Mouse (Mus musculus): ENCODE measurements at regions not wholly inside any gene's neighbourhood (a gene's known extent, or its start where the extent isn't known, plus 50 kb on each side); places are given as distances from the start of the nearest gene placed in this dataset.
"Not testable (repeated sequence)": the region's sequence is repeated elsewhere in the genome, so short reads cannot be mapped to it uniquely, and the experiment has no call there.

DNA sequence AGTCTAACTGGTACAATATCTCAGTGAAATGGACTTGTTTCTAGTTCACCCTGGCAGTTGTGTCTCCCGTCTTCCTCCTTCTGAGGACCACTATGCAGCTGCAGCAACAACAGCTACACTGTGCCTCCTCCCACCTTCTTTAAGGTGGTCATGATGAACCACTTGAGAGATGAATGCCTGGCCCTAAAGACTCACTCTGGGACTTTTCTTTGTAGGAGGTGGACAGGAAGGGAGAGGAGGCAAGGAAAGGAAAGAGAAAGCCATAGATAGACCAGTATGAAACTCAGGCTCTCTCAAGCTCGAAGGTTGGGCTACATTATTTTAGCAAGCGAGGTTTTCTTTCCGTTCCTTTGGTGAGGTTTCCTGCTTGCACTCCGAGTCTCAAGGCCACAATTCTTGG lies 285.4 kb downstream of the Adgb start:
- 79% methylated on average over 5 of the region's 5 CpGs for WGBS
- Histone ChIP-seq H3K27ac (no peak overlapping the region), H3K9ac (ENCODE audit: low read depth, low read length) (no peak overlapping the region), H3K4me3 (replicated peaks; ENCODE audit: low read depth, low read length) (no peak overlapping the region), H3K27me3 (ENCODE audit: insufficient read depth, low read length) (no peaks in the 10 kb centered on the region), H3K4me1 (replicated peaks; ENCODE audit: insufficient read depth, low read length) (no peaks in the 10 kb centered on the region), H3K9me3 (replicated peaks; ENCODE audit: low read length) (no peaks in the 10 kb centered on the region), H3K4me2 (ENCODE audit: low read length) (no peak overlapping the region), H3K36me3 (ENCODE audit: insufficient read depth, low read length) (no peaks in the 10 kb centered on the region)
- no peak for DNase-seq (ENCODE audit: low spot score)
- TF ChIP-seq CTCF (IDR thresholded peaks at IDR 0.05; ENCODE audit: low read depth): no peak
- ATAC-seq (replicated peaks; ENCODE audit: low FRiP score, low read depth): no peak

DNA sequence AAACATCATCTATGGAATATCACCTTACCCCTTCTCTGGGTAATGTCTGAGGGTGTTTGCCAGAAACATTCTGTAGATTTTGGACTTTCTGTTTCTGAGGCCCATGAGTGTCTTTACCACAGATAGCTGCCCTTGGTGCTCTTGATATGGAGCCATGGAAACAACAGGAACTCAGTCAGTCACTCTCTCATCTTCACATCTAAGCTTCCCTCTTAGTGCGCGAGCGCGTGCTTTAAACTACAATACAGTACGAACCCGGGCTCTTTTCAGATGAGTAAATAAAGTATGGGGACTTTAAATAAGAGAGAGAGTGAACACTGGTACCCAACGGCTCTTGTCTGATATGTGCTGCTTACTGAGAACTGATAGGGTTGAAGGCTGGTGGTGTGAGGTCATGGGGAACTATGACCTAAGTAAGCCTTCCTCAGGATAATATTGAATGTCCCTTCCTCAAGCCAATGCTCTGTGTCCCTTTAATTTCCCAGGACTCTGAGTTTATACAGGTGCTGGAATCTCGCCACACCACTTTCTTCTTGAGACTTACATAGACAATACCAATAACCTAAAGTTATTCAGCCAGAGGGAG lies 284.5 kb upstream of the Stxbp5 start:
- H3K4me2 ChIP-seq (ENCODE audit: low read length): no peak overlapping the region
- no peak for TF ChIP-seq CTCF (IDR thresholded peaks at IDR 0.05; ENCODE audit: low read depth)
- ATAC-seq (replicated peaks; ENCODE audit: low FRiP score, low read depth) (no peak), DNase-seq (ENCODE audit: low spot score) (no peak)
- no peaks in the 10 kb centered on the region for H3K27me3 ChIP-seq (ENCODE audit: insufficient read depth, low read length)
- no peaks in the 10 kb centered on the region for H3K4me1 ChIP-seq (replicated peaks; ENCODE audit: insufficient read depth, low read length)
- 83% methylated on average over 8 of the region's 8 CpGs for WGBS
- 0 out of 2 replicates have a peak overlapping the region, but pooled peaks have one; percentile 6 for H3K27ac ChIP-seq
- H3K9me3 ChIP-seq (replicated peaks; ENCODE audit: low read length): no peaks in the 10 kb centered on the region
- no peak overlapping the region for H3K9ac ChIP-seq (ENCODE audit: low read depth, low read length)
- no peak overlapping the region for H3K4me3 ChIP-seq (replicated peaks; ENCODE audit: low read depth, low read length)
- no peaks in the 10 kb centered on the region for H3K36me3 ChIP-seq (ENCODE audit: insufficient read depth, low read length)

DNA sequence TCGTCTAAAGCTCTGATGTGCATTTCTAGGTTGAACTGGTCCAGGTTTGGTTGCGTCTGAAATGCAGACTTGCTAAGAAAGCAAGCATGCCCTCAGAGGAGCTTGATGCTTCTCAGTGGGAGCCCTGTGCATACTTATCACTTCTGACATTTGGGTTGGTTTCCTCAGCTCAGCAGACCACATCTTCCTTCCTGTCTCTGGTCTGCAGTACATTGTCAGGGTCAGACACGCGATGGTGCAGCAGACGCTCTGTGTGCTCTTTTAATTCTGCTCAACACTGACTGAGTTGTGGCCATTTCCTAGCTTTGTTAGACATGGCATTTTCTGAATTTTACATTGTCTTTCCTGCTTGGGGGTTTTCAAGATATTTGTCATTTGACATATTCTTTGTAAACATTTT lies 283.5 kb upstream of the Stxbp5 start:
- no peak overlapping the region for H3K4me3 ChIP-seq (replicated peaks; ENCODE audit: low read depth, low read length)
- H3K9ac ChIP-seq (ENCODE audit: low read depth, low read length): no peak overlapping the region
- no peak for TF ChIP-seq CTCF (IDR thresholded peaks at IDR 0.05; ENCODE audit: low read depth)
- no peaks in the 10 kb centered on the region for H3K4me1 ChIP-seq (replicated peaks; ENCODE audit: insufficient read depth, low read length)
- no peak overlapping the region for H3K27ac ChIP-seq
- DNase-seq (ENCODE audit: low spot score) (peak; percentile 38), ATAC-seq (replicated peaks; ENCODE audit: low FRiP score, low read depth) (no peak)
- H3K4me2 ChIP-seq (ENCODE audit: low read length): peak overlapping the region; percentile 8; the same call in 1 of the 2 replicates
- no peaks in the 10 kb centered on the region for H3K9me3 ChIP-seq (replicated peaks; ENCODE audit: low read length)
- no peaks in the 10 kb centered on the region for H3K27me3 ChIP-seq (ENCODE audit: insufficient read depth, low read length)
- H3K36me3 ChIP-seq (ENCODE audit: insufficient read depth, low read length): no peaks in the 10 kb centered on the region
- 54% methylated on average over 5 of the region's 5 CpGs for WGBS

DNA sequence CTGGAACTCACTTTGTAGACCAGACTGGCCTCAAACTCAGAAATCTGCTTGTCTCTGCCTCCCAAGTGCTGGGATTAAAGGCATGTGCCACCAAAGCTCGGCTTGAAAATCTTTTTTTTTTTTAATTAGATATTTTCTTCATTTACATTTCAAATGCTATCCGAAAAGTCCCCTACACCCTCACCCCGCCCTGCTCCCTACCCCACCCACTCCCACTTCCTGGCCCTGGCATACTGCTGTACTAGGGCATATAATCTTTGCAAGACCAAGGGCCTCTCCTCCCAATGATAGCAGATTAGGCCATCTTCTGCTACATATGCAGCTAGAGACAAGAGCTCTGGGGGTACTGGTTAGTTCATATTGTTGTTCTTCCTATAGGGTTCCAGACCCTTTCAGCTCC lies 276.2 kb upstream of the Stxbp5 start:
- not testable (repeated sequence) for H3K27ac ChIP-seq; ATAC-seq (replicated peaks; ENCODE audit: low FRiP score, low read depth); H3K4me3 ChIP-seq (replicated peaks; ENCODE audit: low read depth, low read length); H3K9ac ChIP-seq (ENCODE audit: low read depth, low read length); H3K4me1 ChIP-seq (replicated peaks; ENCODE audit: insufficient read depth, low read length); H3K9me3 ChIP-seq (replicated peaks; ENCODE audit: low read length); DNase-seq (ENCODE audit: low spot score); H3K4me2 ChIP-seq (ENCODE audit: low read length); H3K27me3 ChIP-seq (ENCODE audit: insufficient read depth, low read length); H3K36me3 ChIP-seq (ENCODE audit: insufficient read depth, low read length)
- WGBS: 93% methylated on average over 3 of the region's 3 CpGs
